Mouse (Mus musculus) Muller cell, postnatal 12 days (primary cell): ENCODE measurements around the gene Kcnj4.
A peak's percentile ranks its signal among the peaks of the same experiment; 100 is the strongest.

Experiments used
- DNase-seq: peaks from one replicate; pipeline ENCODE4 v3.0.0-alpha.2; 2015; ENCODE audit errors: inconsistent ontology term

The Kcnj4 gene

DNA sequence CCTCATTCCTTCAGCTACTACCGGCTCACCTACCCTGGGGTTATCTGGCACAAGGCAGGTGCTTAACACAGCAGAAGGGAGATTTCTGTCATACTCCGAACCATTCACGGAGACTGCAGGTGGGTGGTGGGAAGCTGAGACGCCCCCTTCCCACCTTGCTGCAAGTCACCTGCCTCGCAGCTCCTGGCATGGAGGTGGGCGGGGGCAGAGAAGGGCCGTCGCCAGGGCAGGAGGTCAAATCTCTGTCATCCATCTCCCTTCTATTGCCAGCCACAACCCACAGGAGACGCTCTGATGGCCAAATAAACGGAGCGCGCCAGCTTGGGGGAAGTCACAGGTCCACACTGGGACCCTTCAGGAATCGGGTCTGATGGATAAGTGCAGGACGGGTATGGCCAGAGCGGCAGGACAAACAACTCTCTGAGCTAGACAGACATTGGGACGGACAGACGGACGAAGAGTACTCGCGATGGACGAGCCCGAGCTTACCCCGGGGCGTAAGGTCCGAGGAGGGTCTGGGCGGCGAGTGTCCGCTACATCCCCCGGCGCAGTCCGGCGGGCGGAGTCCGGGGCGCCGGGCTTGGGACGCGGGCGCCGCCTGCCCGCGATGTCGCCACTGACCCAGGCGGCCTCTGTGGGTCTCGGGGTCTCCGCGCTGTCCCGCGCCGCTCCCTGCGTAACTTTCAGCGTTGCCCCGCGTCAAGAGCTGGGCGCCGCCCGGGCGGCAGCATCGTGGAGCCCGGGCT, at the start of gene Kcnj4:
Gene Kcnj4, minus strand, starts transcription at position 535 of the 746 bp plus-strand sequence.
- peak; percentile 38 for DNase-seq

DNA sequence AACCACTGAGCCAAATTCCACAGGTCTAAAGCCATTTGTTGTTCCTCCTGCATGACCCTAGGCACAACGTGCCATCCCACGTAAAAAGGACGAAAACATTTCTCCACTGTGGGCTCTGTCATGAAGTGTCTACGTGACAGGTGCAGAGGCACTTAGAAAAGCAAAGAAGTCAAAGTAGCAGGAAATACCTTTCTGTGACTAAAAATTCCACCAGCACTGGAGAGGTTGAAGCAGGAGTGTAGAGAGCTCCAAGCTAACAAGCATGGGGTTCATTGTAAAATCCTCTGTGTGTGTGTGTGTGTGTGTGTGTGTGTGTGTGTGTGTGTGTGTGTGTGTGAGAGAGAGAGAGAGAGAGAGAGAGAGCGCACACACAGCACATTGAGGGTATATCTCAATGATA, 47.5 kb upstream of the Kcnj4 start:
- no peak for DNase-seq

DNA sequence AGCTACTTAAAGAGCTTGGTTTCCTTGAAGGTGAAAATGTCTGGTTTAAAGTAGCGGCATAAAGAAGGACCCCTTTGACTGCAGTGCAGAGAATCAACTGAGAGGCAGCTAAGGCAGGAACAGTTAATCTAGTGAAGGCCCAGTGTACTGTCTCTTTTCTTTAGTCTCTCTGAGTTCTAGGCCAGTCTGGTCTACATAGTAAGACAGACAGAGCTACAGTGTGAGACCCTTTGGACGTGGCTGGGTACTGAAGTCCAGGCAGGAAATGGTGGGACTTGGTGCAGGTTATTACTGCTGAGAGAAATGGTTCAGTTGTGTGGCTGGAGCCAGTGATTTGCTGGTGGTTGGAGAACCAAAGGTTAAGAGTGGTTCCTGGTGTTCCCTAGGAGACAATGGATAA, 43.2 kb upstream of the Kcnj4 start:
- no peak for DNase-seq

- DNase-seq = no peak
Measured at GRCm38 (mm10) chr15:79547289-79547820, 42.3 kb upstream of the Kcnj4 start.

GRCm38 (mm10) chr15:79546410-79547288, 41.6 kb upstream of the Kcnj4 start, which contains the start of gene Ddx17:
Ddx17 (minus strand) TSS chr15:79546741.
- peak; percentile 98 for DNase-seq

DNA sequence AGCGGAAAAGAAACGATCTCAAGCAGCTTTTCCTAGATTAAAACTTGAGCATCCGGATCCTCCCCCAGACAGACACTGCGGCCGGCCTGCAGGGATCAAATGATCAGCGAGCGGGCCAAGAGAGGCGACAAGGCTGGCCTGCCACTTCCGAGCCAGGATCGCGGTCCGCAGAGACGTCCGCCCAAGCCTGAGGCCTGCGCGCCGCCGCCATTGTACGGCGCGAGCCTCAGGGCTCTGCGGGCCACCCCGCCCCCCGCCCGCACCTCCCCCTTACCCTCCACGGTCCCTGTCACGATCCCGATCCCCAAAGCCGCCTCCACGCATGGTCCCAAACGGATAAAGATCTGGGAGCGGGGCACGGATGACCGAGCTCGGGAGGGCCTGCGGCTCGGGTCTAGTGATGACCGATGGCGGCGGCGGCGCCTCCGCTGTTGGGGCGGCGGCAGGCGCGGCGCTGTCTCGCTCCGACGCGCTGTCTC, 40.9 kb upstream of the Kcnj4 start:
- peak; percentile 83 for DNase-seq

GRCm38 (mm10) chr15:79545496-79545895, 40.5 kb upstream of the Kcnj4 start:
- no peak for DNase-seq

GRCm38 (mm10) chr15:79543968-79544367, 38.9 kb upstream of the Kcnj4 start:
- no peak for DNase-seq

DNA sequence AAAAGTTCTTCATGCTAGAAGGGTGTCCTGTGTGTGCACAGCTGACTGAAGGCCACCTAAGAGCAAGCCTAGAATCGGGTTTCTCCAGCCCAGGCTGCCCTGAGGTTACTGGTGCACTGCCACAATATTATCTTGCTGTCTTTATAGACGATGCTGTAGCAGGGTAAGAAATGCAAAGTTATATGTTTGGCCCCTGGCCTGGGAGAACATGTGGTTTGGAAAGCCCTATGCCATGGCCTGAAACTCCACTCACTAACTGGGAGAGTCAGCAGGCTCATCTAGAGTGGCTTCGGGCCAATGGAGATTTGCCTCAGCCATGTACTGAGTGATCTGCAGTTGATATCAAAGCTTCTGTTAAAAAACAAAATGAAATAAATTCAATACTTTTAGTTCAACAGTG, 28.8 kb upstream of the Kcnj4 start:
- no peak for DNase-seq

- peak; percentile 43 for DNase-seq
Measured at GRCm38 (mm10) chr15:79529935-79530334, 24.9 kb upstream of the Kcnj4 start.

GRCm38 (mm10) chr15:79527991-79528639, 23.1 kb upstream of the Kcnj4 start:
- no peak for DNase-seq

- no peak for DNase-seq
Measured at GRCm38 (mm10) chr15:79527192-79527591, 22.2 kb upstream of the Kcnj4 start.

DNA sequence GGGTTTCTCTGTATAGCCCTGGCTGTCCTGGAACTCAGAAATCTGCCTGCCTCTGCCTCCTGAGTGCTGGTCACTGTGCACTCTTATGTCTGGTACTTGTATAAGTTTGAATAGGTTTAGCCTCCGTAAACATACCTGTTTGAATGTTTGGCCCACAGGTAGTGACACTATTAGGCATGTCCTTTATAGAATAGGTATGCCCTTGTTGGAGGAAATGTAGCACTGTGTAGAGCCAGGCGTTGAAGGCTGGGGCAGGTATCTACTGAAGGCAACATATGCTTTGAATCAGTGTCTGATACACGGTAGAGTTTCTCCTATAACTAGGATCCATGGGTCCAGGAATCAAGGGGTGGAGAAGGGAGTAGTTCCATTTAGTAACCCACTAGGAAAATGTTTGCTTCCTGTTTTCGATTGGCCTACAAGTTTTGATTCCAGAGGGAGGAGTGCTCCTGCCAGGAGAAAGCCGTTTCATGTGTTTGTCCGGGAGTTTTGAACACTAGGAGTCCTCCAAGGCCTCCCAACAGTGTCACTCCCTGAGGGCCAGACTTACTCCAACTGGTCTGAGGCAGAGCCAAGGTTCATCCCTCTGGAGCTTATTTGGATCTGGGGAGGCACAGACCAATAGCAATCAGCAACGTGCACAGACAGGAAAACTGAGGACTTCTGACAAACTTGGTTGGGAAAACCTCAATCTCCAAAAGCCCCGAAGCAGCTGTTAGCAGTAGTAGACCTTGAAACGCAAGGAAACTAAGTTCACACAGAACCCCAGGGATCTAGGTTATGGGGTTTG, 21.1 kb upstream of the Kcnj4 start:
- no peak for DNase-seq

DNA sequence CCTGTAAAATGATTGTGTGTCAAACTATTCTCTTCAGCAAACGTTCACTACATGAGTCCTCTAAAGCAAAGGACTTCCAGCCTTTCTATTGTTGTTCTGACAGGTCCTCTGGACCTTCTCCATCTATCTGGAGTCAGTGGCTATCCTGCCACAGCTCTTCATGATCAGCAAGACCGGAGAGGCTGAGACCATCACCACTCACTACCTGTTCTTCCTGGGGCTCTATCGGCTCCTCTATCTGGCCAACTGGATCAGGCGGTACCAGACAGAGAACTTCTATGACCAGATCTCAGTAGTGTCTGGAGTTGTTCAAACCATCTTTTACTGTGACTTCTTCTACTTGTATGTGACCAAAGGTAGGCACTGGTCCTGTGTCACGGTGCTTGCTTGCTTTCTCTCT, 20.5 kb upstream of the Kcnj4 start:
- no peak for DNase-seq

GRCm38 (mm10) chr15:79519400-79520220, 14.6 kb upstream of the Kcnj4 start:
- DNase-seq = no peak

GRCm38 (mm10) chr15:79518571-79518970, 13.5 kb upstream of the Kcnj4 start:
- no peak for DNase-seq

DNA sequence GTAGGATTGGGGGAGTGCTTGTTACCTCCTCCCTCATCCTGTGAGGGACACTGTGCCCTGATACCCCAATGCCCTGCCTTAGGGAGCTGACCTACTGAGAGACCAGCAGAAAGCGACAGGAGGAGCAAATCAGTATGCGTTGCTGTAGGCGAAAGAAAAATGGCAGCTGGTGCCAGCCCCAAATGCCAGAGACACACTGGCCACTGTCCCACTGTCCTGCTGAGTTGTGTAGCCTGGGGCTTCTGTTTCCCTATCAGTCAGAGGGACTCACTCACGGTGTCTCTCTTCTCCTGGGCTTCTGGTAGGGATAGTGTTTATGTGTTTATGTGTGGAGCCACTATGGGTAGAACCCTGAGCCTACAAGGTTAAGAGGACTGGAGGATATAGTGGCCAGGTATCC, 12.7 kb upstream of the Kcnj4 start:
- peak; percentile 30 for DNase-seq

- peak; percentile 94 for DNase-seq
Measured at GRCm38 (mm10) chr15:79516171-79517096, 11.4 kb upstream of the Kcnj4 start, which contains the start of gene Kdelr3. Kdelr3 (plus strand) TSS chr15:79516411.

GRCm38 (mm10) chr15:79513940-79514339, 8.9 kb upstream of the Kcnj4 start:
- DNase-seq = no peak
